Mouse (Mus musculus): ENCODE data around the gene Gatad2b. TPM values are rescaled to one million over a fixed set of nuclear protein-coding genes. Genes with fewer than 3 reads are reported as not detected.
"Not testable (repeated sequence)": the region's sequence is repeated elsewhere in the genome, so short reads cannot be mapped to it uniquely, and the experiment has no call there.

The Gatad2b gene
- polyA plus RNA-seq, 1 experiment from 2014 or later, result 4.7 TPM

GRCm38 (mm10) chr3:90278211-90278610 lies 14.8 kb upstream of the Gatad2b start:
- Histone ChIP-seq H3K27ac (ENCODE audit: low read depth, low read length) (no peak overlapping the region), H3K4me2 (replicated peaks; ENCODE audit: low read depth) (no peak overlapping the region), H3K4me3 (ENCODE audit: low read depth, low read length) (no peak overlapping the region), H3K4me1 (replicated peaks; ENCODE audit: control insufficient read depth, insufficient read depth, low read length) (no peaks in the 10 kb centered on the region), H3K9me3 (ENCODE audit: control insufficient read depth) (no peaks in the 10 kb centered on the region), H3K9ac (ENCODE audit: low read depth, low read length) (no peak overlapping the region), H3K27me3 (replicated peaks; ENCODE audit: control insufficient read depth, insufficient read depth, low read length) (no peaks in the 10 kb centered on the region), H3K36me3 (ENCODE audit: control insufficient read depth, insufficient read depth) (peaks cover 38% of the 10 kb centered on the region; the same call in 1 of the 2 replicates)
- WGBS, result 95% methylated on average over 9 of the region's 10 CpGs
- TF ChIP-seq CTCF (IDR thresholded peaks at IDR 0.05; ENCODE audit: low read depth), result no peak
- no peak for ATAC-seq

GRCm38 (mm10) chr3:90279216-90279615 lies 13.8 kb upstream of the Gatad2b start:
- no peak for ATAC-seq
- TF ChIP-seq CTCF (IDR thresholded peaks at IDR 0.05; ENCODE audit: low read depth), result no peak
- no peaks in the 10 kb centered on the region for H3K9me3 ChIP-seq (ENCODE audit: control insufficient read depth)
- no peaks in the 10 kb centered on the region for H3K4me1 ChIP-seq (replicated peaks; ENCODE audit: control insufficient read depth, insufficient read depth, low read length)
- no peaks in the 10 kb centered on the region for H3K27me3 ChIP-seq (replicated peaks; ENCODE audit: control insufficient read depth, insufficient read depth, low read length)
- no peak overlapping the region for H3K4me2 ChIP-seq (replicated peaks; ENCODE audit: low read depth)
- no peak overlapping the region for H3K9ac ChIP-seq (ENCODE audit: low read depth, low read length)
- H3K36me3 ChIP-seq (ENCODE audit: control insufficient read depth, insufficient read depth), result peaks cover 34% of the 10 kb centered on the region; the same call in 1 of the 2 replicates
- 91% methylated on average over 9 of the region's 9 CpGs for WGBS
- H3K4me3 ChIP-seq (ENCODE audit: low read depth, low read length), result no peak overlapping the region
- H3K27ac ChIP-seq (ENCODE audit: low read depth, low read length), result no peak overlapping the region

- Histone ChIP-seq H3K4me3 (ENCODE audit: low read depth, low read length) (no peak overlapping the region), H3K27ac (ENCODE audit: low read depth, low read length) (no peak overlapping the region), H3K36me3 (ENCODE audit: control insufficient read depth, insufficient read depth) (peaks cover 34% of the 10 kb centered on the region; the same call in 1 of the 2 replicates), H3K27me3 (replicated peaks; ENCODE audit: control insufficient read depth, insufficient read depth, low read length) (no peaks in the 10 kb centered on the region), H3K4me2 (replicated peaks; ENCODE audit: low read depth) (no peak overlapping the region), H3K4me1 (replicated peaks; ENCODE audit: control insufficient read depth, insufficient read depth, low read length) (no peaks in the 10 kb centered on the region), H3K9me3 (ENCODE audit: control insufficient read depth) (no peaks in the 10 kb centered on the region), H3K9ac (ENCODE audit: low read depth, low read length) (no peak overlapping the region)
- no peak for TF ChIP-seq CTCF (IDR thresholded peaks at IDR 0.05; ENCODE audit: low read depth)
- no peak for ATAC-seq
- WGBS, result 94% methylated on average over 7 of the region's 7 CpGs
These were observed 13.2 kb upstream of the Gatad2b start for GRCm38 (mm10) chr3:90279743-90280142.

DNA sequence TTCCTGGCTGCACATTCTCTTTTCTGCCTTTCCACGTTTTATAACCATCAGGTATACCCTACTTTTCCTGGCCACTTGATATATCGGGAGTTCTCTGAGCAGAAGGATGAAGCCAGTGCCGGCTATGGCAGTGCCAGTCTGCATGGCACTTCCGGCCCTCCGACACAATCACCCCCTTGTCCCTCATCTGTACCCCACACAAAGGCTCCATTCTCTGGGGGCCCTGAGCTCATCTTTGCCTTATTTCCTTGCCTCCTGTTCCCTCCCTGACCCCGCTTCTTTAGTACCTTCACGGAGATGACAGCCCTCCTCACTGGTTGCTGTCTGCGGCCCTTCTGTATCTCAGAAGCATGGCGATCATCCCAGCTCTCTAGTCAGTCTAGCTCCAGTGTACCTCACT lies 12.3 kb upstream of the Gatad2b start:
- Histone ChIP-seq H3K4me2 (replicated peaks; ENCODE audit: low read depth) (no peak overlapping the region), H3K36me3 (ENCODE audit: control insufficient read depth, insufficient read depth) (peaks cover 34% of the 10 kb centered on the region; the same call in 1 of the 2 replicates), H3K27me3 (replicated peaks; ENCODE audit: control insufficient read depth, insufficient read depth, low read length) (no peaks in the 10 kb centered on the region), H3K4me3 (ENCODE audit: low read depth, low read length) (no peak overlapping the region), H3K27ac (ENCODE audit: low read depth, low read length) (no peak overlapping the region), H3K9me3 (ENCODE audit: control insufficient read depth) (no peaks in the 10 kb centered on the region), H3K9ac (ENCODE audit: low read depth, low read length) (no peak overlapping the region), H3K4me1 (replicated peaks; ENCODE audit: control insufficient read depth, insufficient read depth, low read length) (no peaks in the 10 kb centered on the region)
- WGBS, result 93% methylated on average over 9 of the region's 9 CpGs
- no peak for ATAC-seq
- no peak for TF ChIP-seq CTCF (IDR thresholded peaks at IDR 0.05; ENCODE audit: low read depth)

DNA sequence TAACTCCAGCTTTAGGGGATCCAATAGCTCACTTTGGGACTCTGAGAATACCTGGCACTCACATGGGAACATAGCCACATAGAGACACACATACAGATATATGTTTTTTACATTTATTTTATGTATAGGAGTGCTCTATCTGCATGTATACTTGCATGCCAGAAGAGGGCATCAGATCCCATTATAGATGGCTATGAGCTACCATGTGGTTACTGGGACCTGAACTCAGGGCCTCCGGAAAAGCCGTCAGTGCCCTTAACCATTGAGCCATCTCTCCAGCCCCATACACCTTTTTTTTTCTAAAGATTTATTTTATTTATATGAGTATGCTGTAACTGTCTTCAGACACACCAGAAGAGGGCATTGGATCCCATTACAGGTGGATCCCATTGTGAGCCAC lies 8.8 kb upstream of the Gatad2b start:
- no peak overlapping the region for H3K9ac ChIP-seq (ENCODE audit: low read depth, low read length)
- no peak overlapping the region for H3K27ac ChIP-seq (ENCODE audit: low read depth, low read length)
- peaks cover 8% of the 10 kb centered on the region; the same call in 1 of the 2 replicates for H3K36me3 ChIP-seq (ENCODE audit: control insufficient read depth, insufficient read depth)
- peak; percentile 40 for TF ChIP-seq CTCF (IDR thresholded peaks at IDR 0.05; ENCODE audit: low read depth)
- no peak overlapping the region for H3K4me2 ChIP-seq (replicated peaks; ENCODE audit: low read depth)
- H3K9me3 ChIP-seq (ENCODE audit: control insufficient read depth), result no peaks in the 10 kb centered on the region
- no peak for ATAC-seq
- no peaks in the 10 kb centered on the region for H3K27me3 ChIP-seq (replicated peaks; ENCODE audit: control insufficient read depth, insufficient read depth, low read length)
- no peak overlapping the region for H3K4me3 ChIP-seq (ENCODE audit: low read depth, low read length)
- 98% methylated on average over 2 of the region's 2 CpGs for WGBS
- no peaks in the 10 kb centered on the region for H3K4me1 ChIP-seq (replicated peaks; ENCODE audit: control insufficient read depth, insufficient read depth, low read length)

DNA sequence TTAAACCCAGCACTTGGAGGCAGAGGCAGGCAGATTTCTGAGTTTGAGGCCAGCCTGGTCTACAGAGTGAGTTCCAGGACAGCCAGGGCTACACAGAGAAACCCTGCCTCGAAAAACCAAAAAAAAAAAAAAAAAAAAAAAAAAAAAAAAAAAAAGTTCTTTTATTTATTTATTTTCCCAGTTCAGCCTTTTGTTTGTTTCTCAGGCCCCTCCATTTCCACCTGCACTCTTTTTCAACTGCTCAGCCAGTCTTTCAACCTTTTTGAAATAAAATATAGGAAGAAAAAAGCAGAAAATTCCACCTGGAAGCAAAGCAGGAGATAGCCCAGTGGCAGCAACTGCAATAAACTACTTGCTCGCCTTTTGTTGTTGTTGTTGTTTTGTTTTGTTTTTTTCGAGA lies 3.6 kb upstream of the Gatad2b start:
- not testable (repeated sequence) for H3K4me1 ChIP-seq (replicated peaks; ENCODE audit: control insufficient read depth, insufficient read depth, low read length); H3K9me3 ChIP-seq (ENCODE audit: control insufficient read depth); ATAC-seq; H3K9ac ChIP-seq (ENCODE audit: low read depth, low read length); H3K27me3 ChIP-seq (replicated peaks; ENCODE audit: control insufficient read depth, insufficient read depth, low read length); H3K4me2 ChIP-seq (replicated peaks; ENCODE audit: low read depth); H3K36me3 ChIP-seq (ENCODE audit: control insufficient read depth, insufficient read depth); H3K4me3 ChIP-seq (ENCODE audit: low read depth, low read length); H3K27ac ChIP-seq (ENCODE audit: low read depth, low read length)
- WGBS, result 52% methylated on average over 2 of the region's 3 CpGs

DNA sequence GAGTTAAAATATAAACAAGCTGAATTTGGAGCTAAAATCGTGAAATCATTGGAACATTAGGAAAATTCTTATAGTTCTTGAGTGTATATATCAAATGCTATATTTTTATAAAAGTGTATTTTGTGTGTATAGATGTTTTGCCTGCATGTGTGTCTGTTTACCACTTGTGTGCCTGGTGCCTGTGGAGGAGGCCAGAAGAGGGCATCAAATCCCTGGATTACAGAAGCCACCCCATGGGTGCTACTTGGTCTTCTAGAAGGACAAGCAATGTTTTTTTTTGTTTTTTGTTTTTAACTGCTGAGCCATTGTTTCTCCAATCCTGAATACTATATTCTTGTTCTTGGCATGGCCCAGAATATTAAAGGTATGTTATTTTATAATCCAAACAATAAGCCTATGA lies 2.4 kb upstream of the Gatad2b start:
- TF ChIP-seq CTCF (IDR thresholded peaks at IDR 0.05; ENCODE audit: low read depth), result 0 out of 2 replicates have a peak, but pooled peaks have one; percentile 18
- Histone ChIP-seq H3K36me3 (ENCODE audit: control insufficient read depth, insufficient read depth) (no peaks in the 10 kb centered on the region), H3K9me3 (ENCODE audit: control insufficient read depth) (no peaks in the 10 kb centered on the region), H3K4me1 (replicated peaks; ENCODE audit: control insufficient read depth, insufficient read depth, low read length) (0 out of 2 replicates have a peak, but pooled peaks cover 3% of the 10 kb centered on the region), H3K27ac (ENCODE audit: low read depth, low read length) (no peak overlapping the region), H3K27me3 (replicated peaks; ENCODE audit: control insufficient read depth, insufficient read depth, low read length) (no peaks in the 10 kb centered on the region), H3K4me3 (ENCODE audit: low read depth, low read length) (no peak overlapping the region), H3K4me2 (replicated peaks; ENCODE audit: low read depth) (no peak overlapping the region), H3K9ac (ENCODE audit: low read depth, low read length) (no peak overlapping the region)
- 100% methylated on average over 1 of the region's 1 CpGs for whole genome bisulfite sequencing
- no peak for ATAC-seq
